Mouse (Mus musculus) embryonic fibroblast, embryonic 13.5 days (primary cell): ENCODE measurements at regions not wholly inside any gene's neighbourhood (a gene's known extent, or its start where the extent isn't known, plus 50 kb on each side); places are given as distances from the start of the nearest gene placed in this dataset.

Experiments
- CTCF ChIP-seq: IDR thresholded peaks from 2 replicates; pipeline ENCODE4 v1.5.1; 2011; ENCODE audit warnings: mild to moderate bottlenecking, control low read depth, low read length, moderate library complexity, borderline replicate concordance; ENCODE audit not compliant: insufficient read depth
- POLR2A ChIP-seq: IDR thresholded peaks from 2 replicates; pipeline ENCODE4 v1.6.1; 2011; ENCODE audit warnings: low read depth, mild to moderate bottlenecking, control low read depth, low read length, moderate library complexity

- TF ChIP-seq CTCF (no peak), POLR2A (no peak)
Measured at GRCm38 (mm10) chr10:12124272-12124671, 744.9 kb downstream of the Utrn start.
